Mouse (Mus musculus): ENCODE results near the gene Cldn14. TPM values are rescaled to one million over a fixed set of nuclear protein-coding genes. Genes with fewer than 3 reads are reported as not detected.

Gene Cldn14
- polyA plus RNA-seq, 1 experiment from 2014 or later, result not detected

DNA sequence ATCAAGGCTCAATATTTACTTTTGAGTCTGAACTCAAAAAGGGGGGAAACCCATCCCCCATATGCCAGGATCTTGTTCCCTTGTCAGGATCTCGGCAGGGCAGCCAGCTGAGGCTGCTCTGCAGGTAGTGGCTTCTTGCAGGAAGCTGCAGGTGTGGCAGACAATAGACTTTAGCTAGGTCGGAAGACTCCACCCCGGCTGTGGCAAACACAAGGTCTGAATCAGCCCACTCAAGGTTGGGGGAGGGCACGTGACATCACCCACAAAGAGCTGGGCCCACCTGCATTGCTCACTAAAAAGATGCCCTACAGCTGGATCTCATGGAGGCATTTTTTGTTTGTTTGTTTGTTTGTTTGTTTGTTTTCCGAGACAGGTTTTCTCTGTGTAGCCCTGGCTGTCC lies 100.9 kb downstream of the Cldn14 start:
- H3K27me3 ChIP-seq (ENCODE audit: control insufficient read depth, insufficient read depth, low read length), result no peaks in the 10 kb centered on the region
- 84% methylated on average over 5 of the region's 5 CpGs for WGBS
- H3K4me2 ChIP-seq (ENCODE audit: low read depth, low read length), result no peak overlapping the region
- no peak overlapping the region for H3K4me3 ChIP-seq (ENCODE audit: low read depth, low read length)
- H3K36me3 ChIP-seq (ENCODE audit: control insufficient read depth, insufficient read depth, low read length), result no peaks in the 10 kb centered on the region
- ATAC-seq (ENCODE audit: low read depth), result no peak
- H3K9me3 ChIP-seq (ENCODE audit: control insufficient read depth, low read length), result no peaks in the 10 kb centered on the region
- no peak overlapping the region for H3K9ac ChIP-seq (replicated peaks; ENCODE audit: low read depth, low read length)
- H3K27ac ChIP-seq (ENCODE audit: low read depth, low read length), result no peak overlapping the region
- no peaks in the 10 kb centered on the region for H3K4me1 ChIP-seq (ENCODE audit: control insufficient read depth, insufficient read depth, low read length)

DNA sequence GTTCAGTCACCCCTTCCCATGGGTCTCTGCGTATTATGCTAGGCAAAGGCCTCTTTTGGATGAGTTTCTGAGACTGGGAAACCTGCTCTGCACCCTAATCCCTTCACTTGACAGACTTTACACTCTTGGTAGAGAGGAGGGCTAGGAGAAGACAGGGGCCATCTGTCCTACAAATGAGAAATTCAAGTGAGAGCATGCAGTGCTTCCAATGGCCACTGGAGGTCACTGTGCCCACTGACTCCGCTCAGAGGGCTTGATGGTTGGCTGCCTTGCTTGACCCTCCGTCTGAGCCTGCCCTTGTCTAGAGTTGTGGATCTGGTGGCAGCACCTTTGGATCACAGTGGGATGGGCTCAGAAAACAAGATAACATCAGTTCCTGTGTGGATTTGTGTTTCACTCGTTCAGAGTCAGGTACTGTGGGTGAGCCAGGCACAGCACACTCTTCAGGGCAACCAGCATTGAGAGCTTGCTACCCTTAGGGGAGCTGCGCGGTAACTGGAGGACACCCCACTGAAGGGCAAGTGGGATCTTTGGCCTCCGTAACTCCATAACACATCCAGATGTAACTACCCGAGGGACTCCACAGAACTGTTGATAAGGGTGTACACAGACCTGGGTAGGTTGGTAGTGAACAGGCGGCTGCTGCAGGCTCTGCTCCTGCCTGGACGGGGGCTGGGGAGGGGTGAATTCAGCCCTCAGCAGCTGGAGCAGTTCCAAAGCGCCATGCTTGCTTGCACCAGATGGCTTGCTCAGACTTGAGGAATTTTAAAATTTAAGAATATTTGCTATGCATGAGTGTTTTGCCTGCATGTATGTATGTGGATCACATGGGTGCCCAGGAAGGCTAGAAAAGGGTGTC lies 102.3 kb downstream of the Cldn14 start:
- 67% methylated on average over 11 of the region's 11 CpGs for WGBS
- ATAC-seq (ENCODE audit: low read depth), result no peak; the same call in 1 of the 2 replicates
- H3K27me3 ChIP-seq (ENCODE audit: control insufficient read depth, insufficient read depth, low read length), result no peaks in the 10 kb centered on the region
- no peak overlapping the region for H3K9ac ChIP-seq (replicated peaks; ENCODE audit: low read depth, low read length)
- no peaks in the 10 kb centered on the region for H3K36me3 ChIP-seq (ENCODE audit: control insufficient read depth, insufficient read depth, low read length)
- no peak overlapping the region for H3K4me2 ChIP-seq (ENCODE audit: low read depth, low read length)
- H3K4me3 ChIP-seq (ENCODE audit: low read depth, low read length), result no peak overlapping the region
- H3K4me1 ChIP-seq (ENCODE audit: control insufficient read depth, insufficient read depth, low read length), result no peaks in the 10 kb centered on the region
- no peak overlapping the region for H3K27ac ChIP-seq (ENCODE audit: low read depth, low read length)
- H3K9me3 ChIP-seq (ENCODE audit: control insufficient read depth, low read length), result no peaks in the 10 kb centered on the region

GRCm38 (mm10) chr16:93903027-93903426 lies 105.6 kb downstream of the Cldn14 start:
- ATAC-seq (ENCODE audit: low read depth), result no peak

DNA sequence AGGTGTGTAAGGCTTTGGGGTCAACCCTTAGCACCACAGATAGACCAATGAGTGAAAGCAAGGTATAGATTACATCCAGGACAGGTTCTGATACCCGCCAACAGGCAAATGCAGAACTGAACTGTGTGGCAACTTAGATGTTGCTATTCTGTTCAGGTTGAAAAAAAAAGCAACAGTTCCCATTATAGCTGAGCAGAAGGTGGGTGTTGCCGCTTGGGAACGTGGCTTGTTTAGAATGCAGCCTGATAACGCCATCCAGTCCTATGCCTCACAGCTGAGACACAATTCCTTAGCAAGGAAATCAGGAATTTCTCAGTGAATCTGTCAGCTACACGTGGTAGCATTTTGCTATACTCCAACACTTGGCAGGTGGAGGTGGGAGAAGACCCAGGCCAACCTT lies 115.4 kb downstream of the Cldn14 start:
- Histone ChIP-seq H3K27ac (ENCODE audit: low read depth, low read length) (no peak overlapping the region), H3K36me3 (ENCODE audit: control insufficient read depth, insufficient read depth, low read length) (no peaks in the 10 kb centered on the region), H3K9ac (replicated peaks; ENCODE audit: low read depth, low read length) (no peak overlapping the region), H3K4me3 (ENCODE audit: low read depth, low read length) (no peak overlapping the region), H3K9me3 (ENCODE audit: control insufficient read depth, low read length) (no peaks in the 10 kb centered on the region), H3K27me3 (ENCODE audit: control insufficient read depth, insufficient read depth, low read length) (no peaks in the 10 kb centered on the region), H3K4me2 (ENCODE audit: low read depth, low read length) (no peak overlapping the region), H3K4me1 (ENCODE audit: control insufficient read depth, insufficient read depth, low read length) (no peaks in the 10 kb centered on the region)
- WGBS, result 93% methylated on average over 5 of the region's 5 CpGs
- ATAC-seq (ENCODE audit: low read depth), result no peak

More at GRCm38 (mm10) chr16:93903027-93903426, 105.6 kb downstream of the Cldn14 start:
- WGBS, result 75% methylated on average over 6 of the region's 6 CpGs
- H3K9ac ChIP-seq (replicated peaks; ENCODE audit: low read depth, low read length), result no peak overlapping the region
- no peaks in the 10 kb centered on the region for H3K27me3 ChIP-seq (ENCODE audit: control insufficient read depth, insufficient read depth, low read length)
- no peaks in the 10 kb centered on the region for H3K4me1 ChIP-seq (ENCODE audit: control insufficient read depth, insufficient read depth, low read length)
- H3K4me2 ChIP-seq (ENCODE audit: low read depth, low read length), result no peak overlapping the region
- H3K27ac ChIP-seq (ENCODE audit: low read depth, low read length), result no peak overlapping the region
- H3K4me3 ChIP-seq (ENCODE audit: low read depth, low read length), result no peak overlapping the region
- H3K36me3 ChIP-seq (ENCODE audit: control insufficient read depth, insufficient read depth, low read length), result no peaks in the 10 kb centered on the region
- no peaks in the 10 kb centered on the region for H3K9me3 ChIP-seq (ENCODE audit: control insufficient read depth, low read length)

DNA sequence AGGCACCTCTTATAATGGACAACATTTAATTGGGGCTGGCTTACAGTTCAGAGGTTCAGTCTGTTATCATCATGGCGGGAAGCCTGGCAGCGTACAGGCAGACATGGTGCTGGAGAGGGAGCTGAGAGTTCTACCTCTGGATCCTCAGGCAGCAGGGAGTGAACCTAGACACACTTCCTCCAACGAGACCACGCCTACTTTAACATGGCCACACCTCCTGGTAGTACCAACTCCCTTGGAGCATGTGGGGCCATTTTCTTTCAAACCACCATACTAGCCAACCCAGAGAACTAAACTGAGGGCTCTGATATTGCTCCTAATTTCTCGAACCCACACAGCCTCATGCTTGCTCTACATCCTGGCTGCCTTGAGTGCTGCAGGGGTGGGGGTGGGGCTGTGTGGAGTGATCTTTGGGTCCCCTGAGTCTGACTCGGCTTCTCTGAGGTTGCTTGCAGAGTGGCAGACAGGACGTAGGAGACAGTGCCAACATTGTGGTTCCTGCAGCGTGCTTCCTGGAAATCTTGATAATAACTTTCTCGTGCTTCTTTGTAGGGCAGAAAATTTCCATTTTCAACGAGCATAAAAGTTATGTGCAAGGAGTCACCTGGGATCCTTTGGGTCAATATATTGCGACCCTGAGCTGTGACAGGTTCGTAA lies 117.6 kb downstream of the Cldn14 start:
- H3K4me3 ChIP-seq (ENCODE audit: low read depth, low read length), result no peak overlapping the region
- H3K27ac ChIP-seq (ENCODE audit: low read depth, low read length), result no peak overlapping the region
- WGBS, result 92% methylated on average over 12 of the region's 12 CpGs
- H3K9me3 ChIP-seq (ENCODE audit: control insufficient read depth, low read length), result no peaks in the 10 kb centered on the region
- H3K4me2 ChIP-seq (ENCODE audit: low read depth, low read length), result no peak overlapping the region
- ATAC-seq (ENCODE audit: low read depth), result no peak
- H3K4me1 ChIP-seq (ENCODE audit: control insufficient read depth, insufficient read depth, low read length), result no peaks in the 10 kb centered on the region
- no peaks in the 10 kb centered on the region for H3K27me3 ChIP-seq (ENCODE audit: control insufficient read depth, insufficient read depth, low read length)
- no peaks in the 10 kb centered on the region for H3K36me3 ChIP-seq (ENCODE audit: control insufficient read depth, insufficient read depth, low read length)
- no peak overlapping the region for H3K9ac ChIP-seq (replicated peaks; ENCODE audit: low read depth, low read length)

- H3K27me3 ChIP-seq (ENCODE audit: control insufficient read depth, insufficient read depth, low read length), result no peaks in the 10 kb centered on the region
- H3K9ac ChIP-seq (replicated peaks; ENCODE audit: low read depth, low read length), result no peak overlapping the region
- no peak overlapping the region for H3K27ac ChIP-seq (ENCODE audit: low read depth, low read length)
- no peaks in the 10 kb centered on the region for H3K4me1 ChIP-seq (ENCODE audit: control insufficient read depth, insufficient read depth, low read length)
- no peak overlapping the region for H3K4me2 ChIP-seq (ENCODE audit: low read depth, low read length)
- H3K4me3 ChIP-seq (ENCODE audit: low read depth, low read length), result no peak overlapping the region
- WGBS, result 92% methylated on average over 6 of the region's 6 CpGs
- H3K36me3 ChIP-seq (ENCODE audit: control insufficient read depth, insufficient read depth, low read length), result no peaks in the 10 kb centered on the region
- no peak for ATAC-seq (ENCODE audit: low read depth)
- no peaks in the 10 kb centered on the region for H3K9me3 ChIP-seq (ENCODE audit: control insufficient read depth, low read length)
These were observed 120.2 kb downstream of the Cldn14 start for GRCm38 (mm10) chr16:93888481-93888880.

- H3K4me1 ChIP-seq (ENCODE audit: control insufficient read depth, insufficient read depth, low read length), result no peaks in the 10 kb centered on the region
- H3K27ac ChIP-seq (ENCODE audit: low read depth, low read length), result no peak overlapping the region
- H3K4me3 ChIP-seq (ENCODE audit: low read depth, low read length), result peak overlapping the region; percentile 53
- WGBS, result 46% methylated on average over 5 of the region's 5 CpGs
- no peaks in the 10 kb centered on the region for H3K36me3 ChIP-seq (ENCODE audit: control insufficient read depth, insufficient read depth, low read length)
- H3K9me3 ChIP-seq (ENCODE audit: control insufficient read depth, low read length), result no peaks in the 10 kb centered on the region
- ATAC-seq (ENCODE audit: low read depth), result no peak
- H3K4me2 ChIP-seq (ENCODE audit: low read depth, low read length), result peak overlapping the region; percentile 75
- H3K27me3 ChIP-seq (ENCODE audit: control insufficient read depth, insufficient read depth, low read length), result no peaks in the 10 kb centered on the region
- no peak overlapping the region for H3K9ac ChIP-seq (replicated peaks; ENCODE audit: low read depth, low read length)
These were observed 123.9 kb downstream of the Cldn14 start for GRCm38 (mm10) chr16:93884722-93885113.

GRCm38 (mm10) chr16:93884086-93884721 lies 124.4 kb downstream of the Cldn14 start:
- Histone ChIP-seq H3K27ac (ENCODE audit: low read depth, low read length) (no peak overlapping the region), H3K36me3 (ENCODE audit: control insufficient read depth, insufficient read depth, low read length) (no peaks in the 10 kb centered on the region), H3K9me3 (ENCODE audit: control insufficient read depth, low read length) (no peaks in the 10 kb centered on the region), H3K4me3 (ENCODE audit: low read depth, low read length) (peak overlapping the region; percentile 53), H3K9ac (replicated peaks; ENCODE audit: low read depth, low read length) (peak overlapping the region; percentile 29), H3K4me1 (ENCODE audit: control insufficient read depth, insufficient read depth, low read length) (no peaks in the 10 kb centered on the region), H3K27me3 (ENCODE audit: control insufficient read depth, insufficient read depth, low read length) (no peaks in the 10 kb centered on the region), H3K4me2 (ENCODE audit: low read depth, low read length) (peak overlapping the region; percentile 75)
- peak; percentile 58 for ATAC-seq (ENCODE audit: low read depth)
- under 1% methylated on average over 43 of the region's 43 CpGs for WGBS
